Mouse (Mus musculus) c-Kit-positive CD71-positive TER-119-negative erythroid progenitor cells, embryonic 14.5 days (primary cell): ENCODE data around the gene Acad10.
"Not testable (repeated sequence)": the region's sequence is repeated elsewhere in the genome, so short reads cannot be mapped to it uniquely, and the experiment has no call there.

Experiments used
- DNase-seq: peaks from one replicate; pipeline ENCODE4 v3.0.0-alpha.2; 2013; ENCODE audit warnings: low read depth

The Acad10 gene

GRCm38 (mm10) chr5:121660059-121660896, at the start of gene Acad10, which contains the start of gene Brap:
Gene Acad10, minus strand, starts transcription at chr5:121660514.
Gene Brap, plus strand, starts transcription at chr5:121660563.
- peak; percentile 71 for DNase-seq

GRCm38 (mm10) chr5:121704512-121705248, 44.4 kb upstream of the Acad10 start:
- no peak for DNase-seq

- no peak for DNase-seq
These were observed 43.0 kb upstream of the Acad10 start for GRCm38 (mm10) chr5:121703341-121703740.

- DNase-seq, result no peak
These were observed 40.9 kb upstream of the Acad10 start for GRCm38 (mm10) chr5:121701111-121701769.

- DNase-seq, result no peak
These were observed 40.2 kb upstream of the Acad10 start for GRCm38 (mm10) chr5:121700496-121700895.

GRCm38 (mm10) chr5:121699891-121700290, 39.6 kb upstream of the Acad10 start:
- no peak for DNase-seq

GRCm38 (mm10) chr5:121696761-121697160, 36.4 kb upstream of the Acad10 start:
- DNase-seq, result no peak

GRCm38 (mm10) chr5:121692897-121693296, 32.6 kb upstream of the Acad10 start:
- no peak for DNase-seq

GRCm38 (mm10) chr5:121691436-121691835, 31.1 kb upstream of the Acad10 start:
- not testable (repeated sequence) for DNase-seq

GRCm38 (mm10) chr5:121690482-121691211, 30.3 kb upstream of the Acad10 start:
- no peak for DNase-seq

- no peak for DNase-seq
These were observed 26.0 kb upstream of the Acad10 start for GRCm38 (mm10) chr5:121686113-121686898.

GRCm38 (mm10) chr5:121685495-121685894, 25.2 kb upstream of the Acad10 start:
- DNase-seq, result no peak

GRCm38 (mm10) chr5:121682250-121682649, 21.9 kb upstream of the Acad10 start:
- DNase-seq, result no peak

- peak; percentile 25 for DNase-seq
These were observed 10.1 kb upstream of the Acad10 start for GRCm38 (mm10) chr5:121670412-121670811.

- DNase-seq, result no peak
These were observed 8.1 kb upstream of the Acad10 start for GRCm38 (mm10) chr5:121668411-121668810.

- DNase-seq, result no peak
These were observed 6.8 kb upstream of the Acad10 start for GRCm38 (mm10) chr5:121667067-121667466.

GRCm38 (mm10) chr5:121664971-121665370, 4.7 kb upstream of the Acad10 start:
- DNase-seq, result no peak

- no peak for DNase-seq
These were observed 3.8 kb upstream of the Acad10 start for GRCm38 (mm10) chr5:121664078-121664477.

- no peak for DNase-seq
These were observed 3.1 kb upstream of the Acad10 start for GRCm38 (mm10) chr5:121663456-121663855.

- DNase-seq, result no peak
These were observed 1.2 kb upstream of the Acad10 start for GRCm38 (mm10) chr5:121661494-121661893.

GRCm38 (mm10) chr5:121660897-121661254, 562 bp upstream of the Acad10 start:
- DNase-seq, result peak; percentile 14
